7 mouse cellular contexts compared by ENCODE assay signal in the genomic region with DNA sequence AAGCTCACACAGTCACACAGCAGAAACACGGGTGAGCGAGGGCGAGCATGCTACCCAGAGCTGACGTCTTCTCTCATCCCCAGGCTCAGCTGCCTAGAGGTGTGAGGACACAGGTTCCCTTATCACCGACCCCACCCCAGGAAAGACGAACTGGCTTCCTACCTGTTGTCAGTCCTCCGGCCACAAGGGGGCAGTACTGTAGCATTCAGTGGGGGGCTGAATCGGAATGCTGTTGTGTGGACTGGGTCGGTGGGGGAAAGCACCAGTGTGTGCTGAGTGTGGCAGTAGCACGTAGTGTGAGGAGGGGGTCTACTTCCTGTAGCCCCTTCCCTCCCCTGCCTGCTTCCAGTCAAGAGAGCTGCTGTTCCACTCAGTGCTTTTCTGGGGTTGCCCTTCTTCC. TPM values are rescaled to one million over a fixed set of nuclear protein-coding genes. Genes with fewer than 3 reads are reported as not detected.
DNase-seq lines count a peak whose midpoint lies in the region; ATAC-seq and TF ChIP-seq lines count a peak whose summit lies in the region.

No protein-coding gene starts in this region.

- H3K9ac ChIP-seq in liver, embryonic 12.5 days, result no peak overlapping the region
- no peak overlapping the region for H3K9ac ChIP-seq in heart, postnatal 0 days (replicated peaks; ENCODE audit: low read depth, low read length)

- 0 out of 2 replicates have a peak, but pooled peaks cover 5% of the 10 kb centered on the region for H3K4me1 ChIP-seq in liver, embryonic 12.5 days
- H3K4me1 ChIP-seq in bone marrow macrophage, adult 2 months (ENCODE audit: control insufficient read depth, insufficient read depth, low read length), result no peaks in the 10 kb centered on the region
- peaks cover 13% of the 10 kb centered on the region; the same call in 1 of the 2 replicates for H3K4me1 ChIP-seq in heart, postnatal 0 days (ENCODE audit: control insufficient read depth, insufficient read depth)
- peaks cover 75% of the 10 kb centered on the region for H3K4me1 ChIP-seq in thymus, adult 2 months (replicated peaks; ENCODE audit: control insufficient read depth, insufficient read depth, low read length)

- no peak for ATAC-seq in liver, embryonic 12.5 days
- ATAC-seq in heart, postnatal 0 days (ENCODE audit: insufficient read depth, low read depth), result 0 out of 2 replicates have a peak, but pooled peaks have one; percentile 9

- no peaks in the 10 kb centered on the region for H3K9me3 ChIP-seq in liver, embryonic 12.5 days (replicated peaks)
- no peaks in the 10 kb centered on the region for H3K9me3 ChIP-seq in heart, postnatal 0 days (replicated peaks; ENCODE audit: control insufficient read depth, low read length)

- TF ChIP-seq CTCF in bone marrow macrophage, adult 2 months (IDR thresholded peaks at IDR 0.05; ENCODE audit: low read depth, low read length), result peak; percentile 97
- peak; percentile 89 for TF ChIP-seq CTCF in heart, postnatal 0 days (IDR thresholded peaks at IDR 0.05; ENCODE audit: low read depth)
- TF ChIP-seq CTCF in thymus, adult 2 months (IDR thresholded peaks at IDR 0.05; ENCODE audit: borderline replicate concordance, control insufficient read depth, extremely low read depth, insufficient read depth, low read length, poor library complexity), result peak; percentile 98

- no peak overlapping the region for H3K4me3 ChIP-seq in liver, embryonic 12.5 days
- no peak overlapping the region for H3K4me3 ChIP-seq in bone marrow macrophage, adult 2 months (ENCODE audit: insufficient read depth, low read length)
- no peak overlapping the region for H3K4me3 ChIP-seq in heart, postnatal 0 days (ENCODE audit: low read depth, low read length)
- H3K4me3 ChIP-seq in thymus, adult 2 months (ENCODE audit: control insufficient read depth, insufficient read depth, low read length), result no peak overlapping the region

- 0 out of 2 replicates have a peak, but pooled peaks cover 5% of the 10 kb centered on the region for H3K27me3 ChIP-seq in liver, embryonic 12.5 days (replicated peaks)
- H3K27me3 ChIP-seq in heart, postnatal 0 days (ENCODE audit: control insufficient read depth, insufficient read depth, low read length), result no peaks in the 10 kb centered on the region
- no peaks in the 10 kb centered on the region for H3K27me3 ChIP-seq in thymus, adult 2 months (ENCODE audit: control insufficient read depth, insufficient read depth, low read length)

- no peak for TF ChIP-seq POLR2A in bone marrow macrophage, adult 2 months (IDR thresholded peaks at IDR 0.05; ENCODE audit: borderline replicate concordance, low read depth, low read length)
- no peak for TF ChIP-seq POLR2A in thymus, adult 2 months (IDR thresholded peaks at IDR 0.05; ENCODE audit: control insufficient read depth, extremely low read depth, insufficient read depth, low read length, poor library complexity)

- H3K27ac ChIP-seq in liver, embryonic 12.5 days, result no peak overlapping the region
- H3K27ac ChIP-seq in bone marrow macrophage, adult 2 months (ENCODE audit: insufficient read depth, low read depth, low read length), result no peak overlapping the region
- no peak overlapping the region for H3K27ac ChIP-seq in heart, postnatal 0 days (ENCODE audit: low read depth)
- peak overlapping the region; percentile 76 for H3K27ac ChIP-seq in thymus, adult 2 months (ENCODE audit: control insufficient read depth, insufficient read depth, low read length)

- WGBS in liver, embryonic 12.5 days (ENCODE audit: insufficient replicate concordance), result 30% methylated on average over 10 of the region's 10 CpGs
- WGBS in heart, postnatal 0 days, result 26% methylated on average over 10 of the region's 10 CpGs
- 46% methylated on average over 10 of the region's 10 CpGs for WGBS in thymus, adult 2 months

- DNase-seq in liver (peak; percentile 44), MEL-GATA-1-ER (ENCODE audit: extremely low read depth, low read depth) (peak; percentile 16)
- no peak for DNase-seq in heart, postnatal 0 days (ENCODE audit: low spot score)
- DNase-seq in lung, postnatal 4 days, result peak; percentile 49 to 64
- peak; percentile 75 for DNase-seq in thymus, adult 2 months

- TF ChIP-seq EP300 in heart, postnatal 0 days (IDR thresholded peaks at IDR 0.05; ENCODE audit: low read depth), result no peak

- H3K36me3 ChIP-seq in liver, embryonic 12.5 days, result no peaks in the 10 kb centered on the region
- no peaks in the 10 kb centered on the region for H3K36me3 ChIP-seq in heart, postnatal 0 days (replicated peaks; ENCODE audit: control insufficient read depth, insufficient read depth, low read length)
- H3K36me3 ChIP-seq in thymus, adult 2 months (ENCODE audit: control insufficient read depth, insufficient read depth, low read length), result no peaks in the 10 kb centered on the region

- H3K4me2 ChIP-seq in liver, embryonic 12.5 days, result no peak overlapping the region
- H3K4me2 ChIP-seq in heart, postnatal 0 days (ENCODE audit: low read depth, low read length), result no peak overlapping the region

RNA-seq across cellular contexts. Expression of a gene that starts 16.3 kb away (rescaled TPM):
- polyA plus RNA-seq in liver, embryonic 12.5 days (2016; fragmentation: Nextera tagmentation; extraction: Ambion mirVana), result 0.08 TPM in 1 of 2 replicates, not detected in the other
- not detected in 2 replicates for polyA plus RNA-seq in bone marrow macrophage, adult 2 months (2012; ENCODE audit: insufficient read depth, insufficient read length, missing spikeins)
- 0.23 and 0.93 TPM in 2 replicates for total RNA-seq in heart, postnatal 0 days (2014; rRNA removed; ENCODE audit: low replicate concordance)
- polyA plus RNA-seq in heart, postnatal 0 days (2015; fragmentation: Nextera tagmentation; extraction: Ambion mirVana), result 0.36 and 0.40 TPM in 2 replicates
- polyA plus RNA-seq in thymus, adult 2 months (2012; rRNA removed), result 7.8 and 13.3 TPM in 2 replicates

RNA-seq across cellular contexts. Expression of a gene that starts 39.1 kb away (rescaled TPM):
- 0.05 and 0.12 TPM in 2 replicates for polyA plus RNA-seq in liver, embryonic 12.5 days (2016; fragmentation: Nextera tagmentation; extraction: Ambion mirVana)
- not detected in 2 replicates for polyA plus RNA-seq in bone marrow macrophage, adult 2 months (2012; ENCODE audit: insufficient read depth, insufficient read length, missing spikeins)
- not detected in 2 replicates for total RNA-seq in heart, postnatal 0 days (2014; rRNA removed; ENCODE audit: low replicate concordance)
- 1.7 TPM in 2 replicates for polyA plus RNA-seq in heart, postnatal 0 days (2015; fragmentation: Nextera tagmentation; extraction: Ambion mirVana)
- 0.41 and 0.69 TPM in 2 replicates for polyA plus RNA-seq in thymus, adult 2 months (2012; rRNA removed)

RNA-seq across cellular contexts. Expression of a gene that starts 46.8 kb away (rescaled TPM):
- 0.77 and 1.3 TPM in 2 replicates for polyA plus RNA-seq in liver, embryonic 12.5 days (2016; fragmentation: Nextera tagmentation; extraction: Ambion mirVana)
- not detected in 2 replicates for polyA plus RNA-seq in bone marrow macrophage, adult 2 months (2012; ENCODE audit: insufficient read depth, insufficient read length, missing spikeins)
- 17.7 and 21.9 TPM in 2 replicates for total RNA-seq in heart, postnatal 0 days (2014; rRNA removed; ENCODE audit: low replicate concordance)
- polyA plus RNA-seq in heart, postnatal 0 days (2015; fragmentation: Nextera tagmentation; extraction: Ambion mirVana), result 7.2 and 7.7 TPM in 2 replicates
- 16.1 and 16.5 TPM in 2 replicates for polyA plus RNA-seq in thymus, adult 2 months (2012; rRNA removed)

RNA-seq across cellular contexts. Expression of a gene that starts 54.0 kb away (rescaled TPM):
- polyA plus RNA-seq in liver, embryonic 12.5 days (2016; fragmentation: Nextera tagmentation; extraction: Ambion mirVana), result 0.14 and 0.90 TPM in 2 replicates
- not detected in 2 replicates for polyA plus RNA-seq in bone marrow macrophage, adult 2 months (2012; ENCODE audit: insufficient read depth, insufficient read length, missing spikeins)
- total RNA-seq in heart, postnatal 0 days (2014; rRNA removed; ENCODE audit: low replicate concordance), result not detected in 2 replicates
- 0.08 and 0.10 TPM in 2 replicates for polyA plus RNA-seq in heart, postnatal 0 days (2015; fragmentation: Nextera tagmentation; extraction: Ambion mirVana)
- polyA plus RNA-seq in thymus, adult 2 months (2012; rRNA removed), result 0.61 and 0.81 TPM in 2 replicates
